Mouse (Mus musculus) mouse trophoblast stem cell (cell line): ENCODE measurements around the gene Abcb6.

Experiments used
- in situ Hi-C, 2 experiments: fragments of 300-500 bp; cut with MseI, MboI; formaldehyde crosslinking; loops; 2 replicates in 1 of 2; 3 replicates in 1 of 2; pipeline ENCODE4 v1.15.1; 2025

The Abcb6 gene

DNA sequence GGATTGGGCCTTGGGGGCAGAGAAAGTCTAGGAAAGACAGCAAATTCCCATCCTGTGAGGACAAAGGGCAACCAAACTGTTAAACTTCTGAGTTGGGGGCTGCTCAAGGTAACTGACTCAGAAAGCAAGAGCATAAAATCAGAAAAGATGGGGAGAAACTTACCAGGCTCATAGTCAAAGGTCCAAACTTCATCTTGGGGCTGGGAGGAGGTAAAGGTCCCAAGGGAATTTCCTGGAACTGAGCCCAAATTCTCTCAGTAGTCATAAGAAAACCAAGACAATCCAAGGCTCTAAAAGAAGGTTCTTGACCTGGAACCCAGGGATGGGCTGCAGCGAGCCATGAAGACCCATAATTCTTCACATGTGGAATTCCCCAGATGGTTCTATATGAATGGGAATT, 21.0 kb upstream of the Abcb6 start:
- in situ Hi-C loops, result no loop called here

DNA sequence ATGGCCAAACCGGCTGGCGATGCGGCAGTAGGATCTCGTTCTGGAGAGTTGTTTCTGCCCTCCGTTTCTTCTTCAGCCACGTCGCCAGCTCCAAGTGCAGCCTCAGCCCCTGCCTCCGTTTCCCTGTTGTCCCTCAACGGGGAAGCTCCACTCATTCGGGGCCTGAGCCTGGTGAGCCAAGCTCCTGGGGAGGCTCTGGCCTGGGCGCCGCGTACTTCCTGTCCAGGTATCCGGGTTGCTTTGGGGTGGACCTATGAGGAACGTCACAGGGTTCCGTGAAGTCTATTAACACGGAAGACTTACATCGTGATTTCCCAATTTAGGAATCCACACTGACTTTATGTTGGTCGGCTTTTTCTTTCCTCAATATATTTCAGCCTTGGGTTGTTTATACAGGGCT, 12.3 kb upstream of the Abcb6 start:
- in situ Hi-C loops, result no loop called here

DNA sequence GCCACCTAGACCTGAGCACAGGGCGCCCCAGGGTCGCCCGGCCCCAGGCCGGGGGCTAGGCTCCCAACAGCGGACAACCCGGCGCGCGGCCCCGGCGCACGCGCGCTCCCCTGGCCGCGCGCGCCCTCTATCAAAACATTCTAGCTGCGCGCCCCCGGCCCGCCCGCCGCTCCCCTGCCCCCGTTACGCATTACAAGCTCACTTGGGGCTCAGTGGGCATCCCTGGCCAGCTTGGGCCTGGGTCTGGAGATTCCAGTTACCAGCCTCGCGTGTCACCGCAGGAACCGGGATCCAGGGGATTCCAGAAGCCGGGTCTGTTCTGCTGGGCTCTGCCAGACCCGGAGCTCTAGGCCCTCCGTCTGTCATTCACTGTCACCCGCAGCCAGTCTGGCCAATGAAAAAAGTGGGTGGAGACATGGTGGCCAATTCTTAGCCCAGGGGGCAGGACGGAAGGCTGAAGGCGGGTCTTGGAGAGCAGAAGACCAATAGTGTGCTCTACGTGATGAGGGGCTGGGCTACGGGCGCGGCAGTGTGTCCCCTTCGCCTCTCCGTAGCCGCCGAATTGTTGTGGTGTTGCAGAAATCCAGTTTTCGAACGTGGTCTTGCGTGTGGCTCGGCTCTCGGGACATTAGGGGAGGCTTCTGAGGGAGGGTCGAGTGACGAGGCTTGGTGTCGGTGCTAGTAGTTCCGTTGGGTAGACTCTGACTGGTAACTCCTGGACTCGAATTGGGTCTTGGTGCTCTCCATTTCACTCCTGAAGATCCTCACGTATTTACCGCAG, 11.6 kb upstream of the Abcb6 start, which contains the start of the genes Ankzf1 and Atg9a:
Gene Ankzf1, plus strand, starts transcription at position 530 of the 781 bp plus-strand sequence.
Gene Atg9a, minus strand, starts transcription at position 575 of the 781 bp plus-strand sequence.
- in situ Hi-C loops, result no loop called here

DNA sequence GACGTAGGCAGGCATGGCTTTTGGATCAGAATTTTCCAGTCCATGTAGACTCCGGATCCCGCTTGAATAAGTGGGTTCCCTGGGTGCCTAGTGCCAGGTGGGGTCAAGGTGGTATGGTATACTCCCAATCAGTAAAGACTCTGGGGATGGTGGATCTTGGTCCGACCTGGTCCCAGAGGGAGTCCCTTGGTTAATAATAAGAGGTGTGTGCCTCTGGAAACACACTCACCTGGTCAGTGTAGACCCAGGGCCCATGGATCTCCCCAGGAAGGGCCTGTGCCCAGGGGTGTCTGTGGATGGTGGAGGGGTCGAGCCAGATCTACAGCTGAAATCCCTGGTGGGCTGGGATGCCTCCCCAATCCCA, 11.0 kb upstream of the Abcb6 start:
- in situ Hi-C loops, result no loop called here

DNA sequence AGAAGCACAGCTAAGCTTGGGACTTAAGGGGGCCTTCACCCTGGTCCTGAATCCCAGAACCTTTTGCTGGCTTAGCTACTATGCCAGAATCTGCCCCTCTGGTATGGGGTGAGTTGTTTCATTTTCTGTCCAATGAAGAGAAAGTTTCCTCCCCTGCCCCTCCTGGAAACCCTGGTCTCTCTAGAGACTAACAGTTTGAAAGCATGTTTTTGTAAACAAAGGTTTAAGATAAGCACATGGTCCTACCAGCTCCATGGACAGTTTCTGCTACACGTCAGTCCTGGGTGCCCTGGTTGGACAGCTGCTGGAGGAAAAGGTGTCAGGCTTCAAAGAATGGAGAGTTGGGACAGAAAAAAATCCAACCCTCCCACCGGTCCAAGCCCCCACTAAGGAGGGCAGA, 10.4 kb upstream of the Abcb6 start:
- in situ Hi-C loops, result no loop called here

DNA sequence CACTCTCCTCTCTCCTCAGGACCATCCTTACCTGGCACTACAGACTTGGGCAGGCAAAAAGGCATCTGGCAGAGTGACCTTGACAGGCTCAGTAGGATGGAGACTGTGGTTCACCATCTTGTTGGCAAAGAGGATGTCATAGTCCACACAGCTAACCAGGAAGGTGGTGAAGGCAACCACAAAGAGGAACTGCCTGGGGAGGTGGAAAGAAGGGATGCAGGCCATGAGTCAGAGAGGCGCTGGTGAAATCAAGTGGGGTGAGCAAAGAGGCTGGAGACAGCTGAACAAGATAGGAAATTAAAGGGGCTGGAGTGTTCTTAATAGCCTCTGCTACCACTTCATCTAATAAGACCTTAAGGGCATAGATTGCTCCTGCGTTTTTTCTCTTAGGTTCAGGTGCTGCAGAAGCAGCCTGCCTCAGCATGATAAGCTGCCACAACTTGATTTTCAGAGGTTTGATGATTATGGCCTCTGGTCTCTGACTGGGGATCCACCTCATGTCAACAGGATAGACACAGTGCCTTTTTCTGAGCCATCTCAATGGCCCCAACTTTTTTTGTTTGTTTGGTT, 7.8 kb upstream of the Abcb6 start:
- in situ Hi-C loops, result no loop called here

DNA sequence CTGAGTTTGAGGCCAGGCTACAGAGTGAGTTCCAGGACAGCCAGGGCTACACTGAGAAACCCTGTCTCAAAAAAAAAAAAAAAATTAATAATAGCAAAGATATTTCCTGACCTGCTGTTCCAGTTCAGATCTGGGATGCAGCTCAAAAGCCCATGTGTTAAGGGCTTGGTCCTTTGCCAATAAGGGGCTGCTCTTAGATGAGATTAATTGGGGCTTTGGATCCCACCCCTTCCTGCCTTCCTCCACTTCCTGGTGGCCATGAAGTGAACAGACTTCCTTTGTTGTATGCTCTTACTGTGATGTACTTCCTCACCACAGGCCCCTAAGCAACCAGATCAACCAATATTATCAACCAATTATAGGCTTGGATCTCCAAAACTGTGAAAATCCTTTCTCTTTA, 6.9 kb upstream of the Abcb6 start:
- in situ Hi-C loops, result no loop called here

DNA sequence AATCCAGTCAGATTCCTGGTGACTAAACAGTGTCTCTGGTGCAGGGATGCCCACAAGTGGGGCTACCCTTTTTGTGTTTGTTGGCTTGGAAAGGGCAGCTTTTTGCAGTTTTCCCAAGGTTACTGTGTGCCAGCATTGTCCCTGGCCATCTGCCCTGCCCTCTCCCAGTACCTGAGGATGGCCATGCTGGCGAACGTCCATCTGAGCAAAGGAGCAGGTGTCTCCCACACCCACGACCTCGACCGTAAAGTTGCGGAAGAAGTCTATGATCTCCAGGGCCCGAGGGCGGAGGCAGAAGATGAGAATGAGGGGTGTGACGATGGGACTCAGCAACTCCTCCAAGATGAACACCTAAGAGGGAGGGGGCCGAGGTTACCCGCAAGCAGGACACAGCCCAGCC, 5.3 kb upstream of the Abcb6 start:
- in situ Hi-C loops, result no loop called here

DNA sequence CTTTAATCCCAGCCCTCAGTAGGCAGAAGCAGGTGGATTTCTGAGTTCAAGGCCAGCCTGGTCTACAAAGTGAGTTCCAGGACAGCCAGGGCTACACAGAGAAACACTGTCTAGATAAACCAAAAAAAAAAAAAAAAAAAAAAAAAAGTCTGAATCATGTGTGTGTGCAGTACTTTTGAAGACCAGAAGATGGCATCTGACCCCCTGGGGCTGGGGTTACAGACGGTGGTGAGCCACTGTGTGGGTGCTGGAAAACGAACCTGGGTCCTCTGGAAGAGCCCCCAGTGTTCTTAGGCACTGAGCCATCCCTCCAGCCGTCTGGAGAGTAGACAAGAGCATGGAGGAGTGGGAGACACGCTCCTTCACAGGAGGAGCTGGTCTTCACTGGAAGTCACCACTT, 2.0 kb upstream of the Abcb6 start:
- in situ Hi-C loops, result no loop called here

DNA sequence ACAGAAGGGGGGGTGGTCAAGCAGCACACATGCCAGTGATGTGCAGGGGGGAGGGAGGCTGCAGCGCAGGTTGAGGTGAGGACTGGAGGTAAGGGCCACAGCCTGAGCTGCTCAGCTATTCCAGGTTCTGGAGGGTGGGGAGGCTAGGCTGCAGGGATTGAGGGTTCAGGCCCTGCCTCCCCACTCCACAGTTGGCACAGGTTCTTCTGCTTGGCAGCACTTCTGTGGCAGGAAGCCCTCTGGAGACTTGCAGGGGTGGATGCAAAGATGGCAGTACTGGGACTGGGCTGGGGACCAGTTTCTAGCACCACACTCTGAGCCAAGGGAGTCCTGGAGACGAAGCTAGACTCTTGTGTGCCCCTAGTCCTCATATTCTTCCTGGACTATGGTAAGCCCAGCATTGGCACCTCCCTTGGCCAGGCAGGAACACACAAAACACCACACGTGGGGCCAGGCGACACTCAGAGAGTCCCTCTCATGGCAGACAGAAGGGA, 1.2 kb upstream of the Abcb6 start:
- in situ Hi-C loops, result no loop called here

DNA sequence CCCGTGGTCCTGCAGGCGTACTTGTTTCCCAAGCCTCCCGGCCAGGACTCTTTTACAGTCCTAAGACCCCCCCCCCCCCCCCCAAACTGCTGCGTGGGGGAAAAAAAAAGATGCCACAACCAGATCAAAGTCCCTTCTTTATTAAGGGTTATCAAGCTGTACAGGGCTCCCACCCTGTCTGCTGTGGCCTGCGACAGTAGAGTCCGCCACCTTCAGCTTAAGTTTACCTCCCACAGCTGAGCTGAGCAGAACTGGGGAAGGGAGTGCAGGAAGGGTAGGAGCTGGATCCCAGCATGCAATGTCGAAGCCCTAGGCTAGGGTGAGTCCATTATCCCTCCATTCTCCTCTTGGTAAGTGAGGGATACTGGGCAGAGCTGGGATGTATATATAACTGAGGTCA, 549 bp upstream of the Abcb6 start:
- in situ Hi-C loops, result no loop called here

DNA sequence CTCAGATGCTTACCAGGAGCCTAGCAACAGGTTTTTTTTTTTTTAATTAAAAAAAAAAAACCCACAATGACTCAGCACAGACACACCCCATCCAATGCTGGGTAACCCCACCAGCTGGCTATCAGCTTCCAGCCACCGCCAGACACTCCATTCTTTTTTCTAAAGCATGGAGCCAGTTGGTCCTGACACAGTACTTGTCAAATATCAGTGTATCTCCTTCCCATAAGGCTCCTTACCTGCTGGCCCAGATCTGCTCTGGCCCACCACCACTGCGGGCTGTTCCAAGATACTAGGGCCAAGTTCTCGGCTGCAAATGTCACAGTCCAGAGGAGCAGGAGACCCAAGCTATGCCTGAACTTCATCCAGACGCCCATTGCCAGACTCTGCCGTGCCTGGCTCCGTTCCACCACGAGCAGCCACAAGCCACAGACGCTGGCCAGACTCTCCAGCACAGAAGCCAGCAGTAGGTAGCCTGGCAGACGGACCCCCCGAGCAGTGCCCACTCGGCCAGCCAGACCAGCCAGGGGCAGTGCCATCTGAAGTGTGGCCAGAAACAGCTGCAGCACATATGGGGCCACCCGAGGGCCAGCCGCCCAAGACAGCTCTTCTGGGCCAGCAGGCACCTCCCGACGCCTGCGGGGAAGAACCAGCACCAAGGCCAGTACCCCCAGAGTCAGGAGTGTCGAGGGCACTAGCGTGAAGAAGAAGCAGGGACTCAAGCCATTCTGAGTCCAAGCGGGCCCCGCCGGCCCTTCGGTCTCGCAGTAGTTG, 673 bp downstream of the Abcb6 start:
- in situ Hi-C loops, result no loop called here

DNA sequence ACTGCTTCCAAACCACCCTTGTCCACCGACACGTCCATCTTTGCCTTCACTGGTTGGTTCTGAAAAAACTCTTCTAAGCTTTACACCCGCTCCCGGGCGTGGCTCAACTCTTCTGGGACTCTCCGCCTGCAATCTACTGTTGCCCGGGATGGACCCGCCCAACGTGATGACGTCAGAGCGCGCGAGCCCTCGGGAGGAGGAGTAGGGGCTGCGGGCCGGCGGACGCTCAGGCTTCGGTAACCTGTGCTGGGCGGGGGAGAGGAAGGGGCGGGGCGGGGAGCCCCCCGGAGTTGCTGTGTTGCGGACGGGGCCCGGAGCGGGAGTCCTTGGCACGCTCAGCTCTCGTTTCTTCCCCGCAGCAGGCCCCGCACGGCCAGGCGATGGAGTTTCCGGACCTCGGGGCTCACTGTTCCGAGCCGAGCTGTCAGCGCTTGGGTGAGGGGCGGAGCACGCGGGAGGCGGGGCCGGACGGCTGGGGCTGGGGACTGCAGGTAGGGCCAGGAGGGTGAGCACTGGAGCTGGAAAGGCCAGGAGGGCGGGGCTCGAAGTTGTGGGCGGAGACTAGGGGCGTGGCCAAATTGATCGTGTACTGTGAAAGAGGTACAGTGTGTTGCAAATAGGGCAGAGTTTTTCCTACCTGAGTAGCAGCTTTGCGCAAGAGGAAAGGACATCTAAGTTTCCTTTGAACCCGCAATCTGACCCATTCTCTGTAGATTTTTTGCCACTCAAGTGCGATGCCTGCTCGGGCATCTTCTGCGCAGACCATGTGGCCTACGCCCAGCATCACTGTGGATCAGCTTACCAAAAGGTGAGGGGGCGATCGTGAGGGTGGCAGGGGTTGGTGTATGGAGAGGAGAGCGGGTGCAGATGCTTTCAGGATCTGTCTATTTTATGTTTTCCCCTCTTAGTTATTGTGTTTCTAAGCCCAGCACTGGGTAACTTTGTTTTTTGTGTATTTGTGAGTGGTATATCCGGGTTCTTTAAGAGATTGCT, 11.4 kb downstream of the Abcb6 start, which contains the start of gene Zfand2b:
Gene Zfand2b, plus strand, starts transcription at position 175 of the 993 bp plus-strand sequence.
- in situ Hi-C loops, result no loop called here

DNA sequence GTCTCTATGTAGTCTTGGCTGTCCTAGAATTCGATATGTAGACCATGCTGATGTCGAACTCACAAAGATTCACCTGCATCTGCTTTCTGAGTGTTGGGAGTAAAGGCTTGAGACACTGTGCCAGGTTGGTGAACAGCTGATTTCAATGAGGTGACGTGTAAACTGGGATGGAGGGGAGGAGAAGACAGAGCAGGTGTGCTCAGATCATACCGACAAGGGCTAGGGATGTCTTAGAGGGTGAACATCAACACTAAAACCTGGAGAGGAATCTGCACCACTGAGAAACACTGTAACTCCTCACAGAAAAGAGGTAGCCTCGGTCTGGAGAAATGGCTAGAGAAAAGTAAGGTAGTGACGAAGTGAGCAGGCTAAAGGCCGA, 12.1 kb downstream of the Abcb6 start:
- in situ Hi-C loops, result no loop called here

DNA sequence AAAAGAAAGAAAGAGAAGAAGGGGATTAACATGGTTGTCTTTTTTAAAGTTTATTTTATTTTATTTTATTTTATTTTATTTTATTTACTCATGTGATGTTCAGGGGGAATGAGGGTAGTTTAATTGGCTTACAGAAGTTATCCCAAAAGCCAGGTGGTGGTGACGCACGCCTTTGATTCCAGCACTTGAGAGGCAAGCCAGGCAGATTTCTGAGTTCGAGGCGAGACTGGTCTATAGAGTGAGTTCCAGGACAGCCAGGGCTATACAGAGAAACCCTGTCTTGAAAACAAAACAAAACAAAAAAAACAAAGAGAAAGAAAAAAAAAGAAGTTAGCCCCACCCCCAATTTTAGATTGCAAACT, 20.0 kb downstream of the Abcb6 start:
- in situ Hi-C loops, result no loop called here

DNA sequence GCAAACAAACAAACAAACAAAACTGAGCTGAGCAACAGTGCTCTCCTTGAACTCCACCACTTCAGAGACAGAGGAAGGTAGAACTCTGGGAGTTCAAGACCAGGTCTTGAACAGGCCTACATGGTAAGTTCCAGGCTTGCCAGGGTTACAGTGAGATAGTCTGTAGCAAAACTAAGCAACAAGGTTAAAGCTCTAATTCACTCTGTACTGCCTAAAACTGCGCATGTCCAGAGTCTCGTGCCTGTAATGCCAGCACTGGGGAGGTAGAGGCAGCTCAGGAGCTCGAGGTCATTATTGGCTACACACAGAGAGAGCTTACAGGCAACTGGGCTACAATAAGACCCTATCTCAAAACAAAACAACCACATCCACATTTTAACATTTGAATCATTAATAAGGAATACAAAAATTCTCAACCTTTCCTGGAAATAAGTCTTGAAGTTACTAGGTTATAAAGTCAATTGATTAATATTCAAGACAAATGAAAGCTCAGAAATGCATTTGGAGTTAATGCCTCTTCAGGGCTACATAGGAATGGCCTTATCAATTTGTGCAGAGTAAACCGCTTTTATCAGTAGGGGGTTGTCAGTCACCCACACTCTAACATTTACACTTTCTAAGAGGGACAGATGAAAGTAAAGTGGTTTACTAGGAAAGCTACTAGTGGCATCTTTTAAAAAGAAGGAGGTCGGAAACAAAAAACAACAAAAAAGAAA, 20.5 kb downstream of the Abcb6 start:
- in situ Hi-C loops, result no loop called here

DNA sequence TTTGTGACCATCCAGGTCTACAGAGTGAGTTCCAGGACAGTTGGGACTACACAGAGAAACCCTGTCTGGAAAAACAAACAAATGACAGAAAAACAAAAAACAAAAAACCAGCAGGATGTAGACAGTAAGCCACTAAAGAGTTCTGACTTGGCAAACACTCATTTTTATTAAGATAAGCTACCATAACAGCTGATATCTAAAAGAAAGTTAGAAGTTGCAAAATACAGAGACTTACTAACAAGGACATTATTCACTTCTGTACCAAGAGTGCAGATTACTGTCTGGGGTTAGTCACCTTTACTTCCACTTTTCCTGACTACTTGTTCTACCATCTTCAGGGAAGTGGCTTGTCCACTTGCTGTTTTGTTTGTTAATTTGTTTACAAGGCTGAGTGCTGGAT, 21.2 kb downstream of the Abcb6 start:
- in situ Hi-C loops, result no loop called here

DNA sequence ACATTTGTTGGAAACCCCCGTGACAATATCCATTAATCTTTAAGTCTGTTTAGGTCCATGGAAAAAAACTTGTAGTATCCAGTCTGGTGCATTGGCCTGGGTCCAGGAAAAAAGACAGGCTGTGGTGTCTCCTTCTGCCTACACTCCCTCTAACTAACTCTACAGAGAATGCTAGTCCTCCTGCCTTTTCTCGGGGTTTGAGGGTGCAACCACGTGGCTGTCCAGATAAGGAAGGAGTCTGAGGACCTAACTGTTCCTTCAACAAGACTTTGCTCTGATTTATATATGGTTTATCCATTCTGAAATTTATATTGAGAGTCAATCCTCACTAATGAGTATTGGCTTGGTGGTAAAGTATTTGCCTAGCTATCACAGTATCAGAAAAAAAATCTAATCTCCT, 24.4 kb downstream of the Abcb6 start:
- in situ Hi-C loops, result no loop called here

DNA sequence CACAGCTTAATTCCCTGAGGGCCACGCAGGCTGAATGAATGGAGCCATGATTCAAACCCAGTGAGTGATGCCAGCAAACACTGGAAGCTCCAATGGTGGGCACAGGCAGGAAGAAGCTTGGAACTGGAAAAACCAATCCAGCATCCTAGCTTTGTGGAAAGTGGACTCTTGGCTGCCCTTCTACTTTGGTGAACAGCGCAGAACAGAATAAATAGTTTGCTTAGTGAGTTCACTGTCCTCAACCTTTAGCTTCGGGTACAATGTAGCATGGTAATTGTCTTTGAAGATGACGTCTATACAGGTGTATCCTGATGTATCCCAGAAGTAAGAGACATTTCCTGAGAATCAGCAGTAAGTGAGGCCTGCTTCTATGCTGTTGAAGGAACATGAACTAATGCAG, 31.5 kb downstream of the Abcb6 start:
- in situ Hi-C loops, result no loop called here

DNA sequence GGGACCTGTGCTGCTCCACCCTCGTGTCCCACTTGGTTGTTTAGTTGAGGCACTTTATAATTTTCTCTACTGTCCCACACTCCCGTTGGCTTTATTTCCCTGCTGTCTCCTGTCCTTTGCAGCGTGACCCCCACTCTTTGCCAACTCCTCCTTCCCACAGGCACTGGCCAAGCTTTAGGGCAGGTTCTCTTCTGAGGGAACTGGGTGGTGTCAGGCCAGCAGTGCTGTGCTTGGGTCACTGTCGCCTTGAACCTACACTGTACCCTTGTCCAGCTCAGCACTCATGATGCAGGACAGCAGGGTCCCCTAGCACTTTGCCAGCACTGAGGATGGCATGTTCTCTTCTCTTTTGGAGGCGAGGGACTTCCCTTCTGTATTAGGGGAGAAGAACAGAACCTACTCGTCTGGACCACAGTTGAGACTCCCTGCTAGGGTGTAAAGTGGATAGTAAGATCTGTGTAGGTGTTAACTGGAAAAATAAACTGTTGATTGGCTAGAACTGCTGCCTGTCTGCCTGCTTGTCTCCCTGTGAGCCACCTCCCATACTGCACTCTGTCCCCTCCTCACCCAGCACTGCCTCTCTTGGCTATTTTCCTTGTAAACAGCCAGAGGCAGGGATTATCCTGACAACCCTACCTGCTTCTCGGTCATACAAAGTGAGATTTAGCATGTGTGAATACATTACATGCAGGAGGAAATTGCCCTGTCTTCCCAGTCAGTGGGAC, 32.6 kb downstream of the Abcb6 start:
- in situ Hi-C loops, result no loop called here
